Mouse (Mus musculus) gastrocnemius, postnatal 10 days (tissue): Measurements from ENCODE around the gene Serpinb6a. TPM values are rescaled to one million over a fixed set of nuclear protein-coding genes. Genes with fewer than 3 reads are reported as not detected.
"Not testable (repeated sequence)": the region's sequence is repeated elsewhere in the genome, so short reads cannot be mapped to it uniquely, and the experiment has no call there.

Experiments
- DNase-seq: peaks from one replicate; pipeline ENCODE4 v3.0.0; 2021; ENCODE audit warnings: mixed read lengths
- total RNA-seq, 2 experiments: library from RNA; stranded (reverse); gene quantifications; 2 replicates each; pipeline ENCODE4 v1.2.3; 2021

Serpinb6a gene
- total RNA-seq, 2 experiments from 2014 or later = 68.8 to 77.6 TPM

GRCm38 (mm10) chr13:33989625-33990024, 13.0 kb downstream of the Serpinb6a start:
- no peak for DNase-seq

- DNase-seq = no peak
Observed at GRCm38 (mm10) chr13:33966574-33966973, 36.0 kb downstream of the Serpinb6a start.

- DNase-seq = no peak
Observed at GRCm38 (mm10) chr13:33966025-33966412, 36.6 kb downstream of the Serpinb6a start.

- no peak for DNase-seq
Observed at GRCm38 (mm10) chr13:33965056-33966024, 37.3 kb downstream of the Serpinb6a start.

- peak; percentile 58 for DNase-seq
Observed at GRCm38 (mm10) chr13:33964206-33965046, 38.2 kb downstream of the Serpinb6a start, which contains the start of gene Nqo2. TSS of gene Nqo2 (plus strand) at chr13:33964687.

GRCm38 (mm10) chr13:33959771-33960170, 42.8 kb downstream of the Serpinb6a start:
- DNase-seq = no peak

GRCm38 (mm10) chr13:33956571-33957421, 45.8 kb downstream of the Serpinb6a start:
- DNase-seq = peak; percentile 9

- no peak for DNase-seq
Observed at GRCm38 (mm10) chr13:33952947-33953346, 49.6 kb downstream of the Serpinb6a start.

- DNase-seq = no peak
Observed at GRCm38 (mm10) chr13:33952075-33952449, 50.5 kb downstream of the Serpinb6a start.

- no peak for DNase-seq
Observed at GRCm38 (mm10) chr13:33951308-33952074, 51.1 kb downstream of the Serpinb6a start.

GRCm38 (mm10) chr13:33942212-33942779, 60.3 kb downstream of the Serpinb6a start:
- peak; percentile 20 for DNase-seq

GRCm38 (mm10) chr13:33941288-33941808, 61.2 kb downstream of the Serpinb6a start:
- no peak for DNase-seq

- not testable (repeated sequence) for DNase-seq
Observed at GRCm38 (mm10) chr13:33937587-33937986, 65.0 kb downstream of the Serpinb6a start.

- DNase-seq = no peak
Observed at GRCm38 (mm10) chr13:33937151-33937550, 65.4 kb downstream of the Serpinb6a start.

GRCm38 (mm10) chr13:33935465-33936181, 67.0 kb downstream of the Serpinb6a start:
- DNase-seq = peak; percentile 53

GRCm38 (mm10) chr13:33934743-33935142, 67.9 kb downstream of the Serpinb6a start:
- DNase-seq = no peak

GRCm38 (mm10) chr13:33930912-33931311, 71.7 kb downstream of the Serpinb6a start:
- DNase-seq = peak; percentile 9

- DNase-seq = no peak
Observed at GRCm38 (mm10) chr13:33930281-33930680, 72.3 kb downstream of the Serpinb6a start.

- no peak for DNase-seq
Observed at GRCm38 (mm10) chr13:33921699-33922098, 80.9 kb downstream of the Serpinb6a start.

- no peak for DNase-seq
Observed at GRCm38 (mm10) chr13:33921041-33921440, 81.6 kb downstream of the Serpinb6a start.
